Mouse (Mus musculus): ENCODE measurements at regions not wholly inside any gene's neighbourhood (a gene's known extent, or its start where the extent isn't known, plus 50 kb on each side); places are given as distances from the start of the nearest gene placed in this dataset.
A peak's percentile ranks its signal among the peaks of the same experiment; 100 is the strongest.

GRCm38 (mm10) chr11:56716953-56717352 lies 294.2 kb upstream of the Gria1 start:
- DNase-seq, result no peak

DNA sequence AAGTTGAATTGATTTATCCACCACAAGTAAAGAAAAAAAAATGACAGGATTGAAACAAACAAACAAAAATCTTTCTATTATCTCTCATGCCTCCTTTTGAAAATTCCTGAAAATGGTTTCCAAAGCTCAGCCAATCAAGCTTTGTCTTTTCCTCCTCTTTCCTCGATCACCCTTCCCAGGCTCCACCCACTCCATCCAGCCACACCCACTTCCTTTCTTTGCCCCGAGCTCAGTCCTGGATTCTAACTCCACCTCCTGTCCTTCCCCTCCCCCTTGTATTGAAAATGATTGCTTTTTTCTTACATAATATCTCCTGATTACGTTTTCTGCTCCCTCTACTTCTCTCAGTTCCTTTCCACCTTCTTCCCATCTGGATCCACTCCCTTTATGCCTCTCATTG lies 286.0 kb upstream of the Gria1 start:
- no peak for DNase-seq

DNA sequence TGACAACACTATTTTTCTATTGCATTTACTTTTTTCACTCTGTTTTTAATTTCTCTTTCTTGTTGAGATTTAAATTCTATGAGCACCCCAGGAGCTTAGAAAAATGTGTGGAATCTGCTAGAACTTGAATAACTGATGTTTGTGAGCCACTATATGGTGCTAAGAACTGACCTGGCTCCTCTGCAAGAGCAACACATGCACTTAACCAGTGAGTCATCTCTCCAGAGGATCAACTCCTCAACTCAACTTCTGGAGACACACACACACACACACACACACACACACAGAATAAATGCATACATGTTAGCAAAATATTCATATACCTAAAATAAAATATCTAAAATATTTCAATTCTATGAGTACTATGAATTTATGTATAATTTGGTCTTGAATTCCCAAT lies 285.0 kb upstream of the Gria1 start:
- DNase-seq, result no peak

DNA sequence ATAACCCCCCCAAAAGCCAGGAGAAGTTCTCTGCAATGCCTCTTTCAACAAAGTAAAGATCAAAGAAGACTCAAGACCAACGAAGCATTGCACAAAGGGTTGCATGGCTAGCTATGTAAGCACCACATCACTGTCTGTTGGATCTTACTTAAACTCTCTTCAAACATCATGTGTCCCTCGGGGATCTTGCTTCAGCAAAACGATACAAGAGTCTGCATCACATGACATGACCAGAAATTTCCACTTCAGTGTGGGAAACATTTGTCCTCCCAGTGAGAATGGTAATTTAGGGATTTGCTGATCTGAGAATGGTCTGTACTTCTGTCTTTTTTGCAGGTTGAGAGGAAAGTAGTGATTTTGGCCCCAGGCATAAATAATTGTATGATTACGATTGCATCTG lies 283.6 kb upstream of the Gria1 start:
- no peak for DNase-seq

DNA sequence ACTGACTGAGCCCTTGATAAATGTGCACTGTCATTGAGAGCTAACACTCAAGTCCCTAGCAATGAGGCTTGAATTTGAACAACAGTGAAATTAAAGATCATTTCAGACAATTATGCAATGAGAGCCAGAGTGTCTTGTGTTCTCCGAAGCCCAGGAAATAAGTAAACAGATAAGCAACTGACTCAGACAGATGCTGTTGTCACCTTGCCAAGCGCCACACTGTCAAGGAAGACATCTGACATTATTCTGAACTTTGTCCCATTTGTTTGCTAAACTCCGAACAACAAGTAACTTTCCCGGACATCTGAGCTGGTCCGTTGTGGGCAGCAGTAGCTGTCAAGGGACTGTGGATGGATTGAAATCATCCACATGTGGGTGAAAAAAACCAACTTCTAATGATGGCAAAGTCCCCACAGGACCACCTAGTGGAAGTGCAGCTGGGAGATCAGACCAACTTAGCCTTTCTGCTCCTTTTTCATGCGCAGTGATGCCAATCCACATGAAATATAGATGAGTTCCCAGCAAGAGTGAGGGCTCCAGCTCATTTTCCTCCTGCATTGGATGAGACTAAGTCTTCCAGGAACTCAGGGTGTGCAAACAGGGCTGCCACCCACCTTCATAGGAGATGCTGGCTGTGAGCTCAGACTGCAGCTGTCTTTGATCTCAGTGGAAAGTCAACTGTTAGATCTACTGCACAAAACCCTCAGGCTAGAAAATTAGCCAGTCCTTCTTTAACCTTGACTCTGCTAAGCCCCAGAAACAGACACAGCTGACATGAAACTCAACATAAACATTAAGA lies 282.8 kb upstream of the Gria1 start:
- DNase-seq, result no peak

DNA sequence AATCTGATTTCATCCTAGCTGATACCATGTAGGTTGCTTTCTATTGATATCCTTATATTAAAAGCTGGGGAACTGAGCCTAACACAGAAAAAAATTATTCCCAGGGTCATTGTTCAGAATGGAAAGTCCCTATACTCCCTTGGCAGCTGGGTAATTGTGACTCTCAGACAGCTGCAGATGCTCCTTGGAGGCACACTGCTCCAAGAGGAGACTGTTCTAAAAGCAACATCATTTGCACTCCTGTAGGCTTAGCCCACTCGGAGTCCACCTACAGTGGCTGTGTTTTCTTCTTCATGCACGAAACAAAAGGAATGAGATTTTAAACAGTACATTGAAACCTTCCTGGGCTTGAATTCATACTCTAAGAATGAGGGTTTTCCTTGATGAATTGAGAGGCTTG lies 269.3 kb upstream of the Gria1 start:
- no peak for DNase-seq

DNA sequence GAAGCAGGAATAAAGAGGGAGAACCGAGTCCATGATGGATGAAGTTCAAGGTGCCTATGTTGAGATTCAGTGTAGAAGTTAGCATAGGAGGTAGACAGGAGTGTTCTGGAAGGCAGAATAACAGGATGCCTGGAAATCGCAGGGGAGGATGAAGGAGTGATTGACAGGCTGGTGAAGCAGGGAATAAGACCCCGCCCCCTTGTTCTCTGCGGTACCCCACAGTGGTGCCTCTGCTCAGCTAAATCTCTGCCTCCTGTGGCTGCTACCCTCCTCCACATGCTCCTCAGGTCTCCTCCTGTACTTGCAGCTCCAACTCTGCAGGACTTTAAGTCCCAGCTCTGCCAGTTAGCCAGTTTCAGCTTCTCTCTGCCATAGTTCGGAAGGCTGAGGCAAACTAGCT lies 261.2 kb upstream of the Gria1 start:
- DNase-seq, result no peak

DNA sequence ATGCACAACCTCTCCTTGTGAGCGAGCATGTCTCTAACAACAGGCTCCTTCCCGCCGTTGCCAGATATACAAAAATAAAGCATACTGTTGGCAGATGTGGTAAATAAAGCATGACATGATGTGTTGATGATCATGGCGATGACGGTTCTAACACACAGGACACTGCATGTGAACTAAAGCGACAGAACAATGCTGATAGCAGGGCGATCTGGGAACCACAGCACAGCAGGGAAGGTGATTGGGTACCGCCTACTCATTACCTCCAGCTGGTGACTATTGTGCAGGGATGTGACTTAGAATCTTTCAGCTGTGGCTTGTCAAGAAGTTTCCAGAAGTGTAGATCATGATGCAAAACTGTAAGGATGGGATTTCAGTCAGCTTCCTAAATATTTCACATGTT lies 260.5 kb upstream of the Gria1 start:
- DNase-seq, result no peak

DNA sequence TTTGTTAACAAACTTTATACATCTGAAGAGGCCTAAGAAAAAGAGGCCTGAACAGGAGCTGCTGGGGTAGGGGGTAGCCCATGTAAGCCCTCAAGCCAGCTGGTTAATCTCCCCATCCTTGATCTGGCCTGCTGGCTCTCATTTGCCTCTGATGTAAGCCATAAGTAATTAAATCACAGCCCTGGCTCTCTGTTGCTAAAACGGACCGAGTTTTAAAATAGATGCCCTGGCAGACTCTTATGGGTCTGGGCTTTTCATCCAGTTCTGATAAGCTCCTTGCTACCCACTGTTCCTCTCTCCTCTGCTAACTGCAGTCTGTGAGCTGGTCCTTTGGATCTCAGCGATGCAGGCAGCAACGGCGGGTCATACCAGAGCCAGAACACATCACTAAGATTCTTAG lies 259.3 kb upstream of the Gria1 start:
- no peak for DNase-seq

DNA sequence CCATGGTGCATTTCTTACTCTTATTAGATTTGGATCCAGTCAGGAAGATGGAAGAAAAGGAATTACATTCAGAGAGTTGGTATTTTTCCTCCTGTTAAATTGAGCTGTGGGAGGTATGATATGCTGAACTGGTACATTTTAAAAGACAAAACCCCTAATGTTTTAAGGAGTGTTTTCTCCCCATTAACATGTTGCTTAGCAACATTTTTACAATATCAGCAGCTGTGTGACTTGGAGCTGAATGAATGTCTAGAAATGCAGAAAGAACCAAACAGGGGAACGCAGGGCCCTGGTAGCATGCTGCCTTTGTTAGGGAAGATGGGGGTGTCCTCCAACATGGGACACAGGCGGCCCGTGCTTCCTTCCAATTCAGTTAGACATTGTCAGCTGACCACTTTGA lies 257.5 kb upstream of the Gria1 start:
- DNase-seq, result no peak

DNA sequence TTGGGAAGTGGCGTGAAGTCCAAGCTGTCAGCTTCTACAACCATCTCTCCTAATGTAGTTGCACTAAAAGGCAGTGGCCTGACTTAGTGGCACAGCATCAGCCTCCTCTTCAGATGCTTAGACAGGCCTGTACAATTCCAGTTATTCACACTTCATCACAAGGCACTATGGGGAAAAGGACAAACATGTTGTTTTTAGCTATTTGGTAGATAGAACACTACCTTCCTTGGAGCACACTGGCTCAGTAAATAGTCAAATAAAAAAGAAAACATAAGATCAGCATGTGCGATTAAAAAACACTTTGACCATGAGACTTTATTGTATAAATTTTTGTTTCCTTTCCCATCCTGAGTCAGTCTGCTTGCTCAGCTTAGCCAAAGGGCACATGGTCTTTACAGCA lies 250.7 kb upstream of the Gria1 start:
- DNase-seq, result no peak

- no peak for DNase-seq
These were observed 248.6 kb upstream of the Gria1 start for GRCm38 (mm10) chr11:56762467-56763120.

DNA sequence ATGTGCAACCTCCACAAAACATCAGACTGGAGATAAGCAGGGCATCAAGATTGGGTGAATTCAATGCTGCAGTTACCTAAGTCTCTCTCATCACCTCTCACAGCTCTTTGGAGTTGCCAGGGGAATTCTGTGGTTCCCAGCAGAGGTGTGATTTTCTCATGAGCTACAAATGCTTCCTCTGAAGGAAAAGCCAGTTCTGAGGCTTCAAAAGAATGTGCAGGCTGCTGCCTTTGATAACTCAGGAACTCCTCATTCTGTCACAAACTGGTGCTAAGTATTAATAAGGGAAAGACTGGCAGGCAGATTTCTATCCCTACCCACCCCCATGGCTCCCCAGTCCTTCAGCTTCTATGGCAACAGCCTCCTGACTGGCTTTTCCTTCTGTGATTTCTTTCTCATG lies 243.8 kb upstream of the Gria1 start:
- DNase-seq, result no peak

- DNase-seq, result no peak
These were observed 224.8 kb upstream of the Gria1 start for GRCm38 (mm10) chr11:56786351-56786750.

DNA sequence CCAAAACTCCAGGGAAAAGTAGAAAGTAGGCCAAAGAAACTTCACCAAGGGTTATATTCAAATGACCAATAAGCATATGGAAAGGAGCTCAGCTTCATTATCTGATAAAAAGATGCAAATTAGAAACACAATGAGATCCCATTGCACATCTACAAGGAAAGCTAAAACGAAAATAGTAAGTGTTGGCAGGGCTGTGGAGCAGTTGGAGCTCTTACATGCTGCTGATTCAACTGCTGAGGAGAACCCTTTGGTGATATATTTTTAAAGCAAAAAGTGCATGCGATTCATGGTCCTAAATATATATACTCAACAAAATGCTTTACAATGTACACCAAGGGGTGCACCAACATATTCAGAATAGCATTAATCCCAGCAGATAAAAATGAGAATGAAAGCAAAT lies 218.5 kb upstream of the Gria1 start:
- no peak for DNase-seq

- no peak for DNase-seq
These were observed 203.9 kb upstream of the Gria1 start for GRCm38 (mm10) chr11:56807314-56807713.

GRCm38 (mm10) chr11:56810141-56810540 lies 201.0 kb upstream of the Gria1 start:
- DNase-seq, result no peak

- DNase-seq, result no peak
These were observed 199.1 kb upstream of the Gria1 start for GRCm38 (mm10) chr11:56812121-56812520.

DNA sequence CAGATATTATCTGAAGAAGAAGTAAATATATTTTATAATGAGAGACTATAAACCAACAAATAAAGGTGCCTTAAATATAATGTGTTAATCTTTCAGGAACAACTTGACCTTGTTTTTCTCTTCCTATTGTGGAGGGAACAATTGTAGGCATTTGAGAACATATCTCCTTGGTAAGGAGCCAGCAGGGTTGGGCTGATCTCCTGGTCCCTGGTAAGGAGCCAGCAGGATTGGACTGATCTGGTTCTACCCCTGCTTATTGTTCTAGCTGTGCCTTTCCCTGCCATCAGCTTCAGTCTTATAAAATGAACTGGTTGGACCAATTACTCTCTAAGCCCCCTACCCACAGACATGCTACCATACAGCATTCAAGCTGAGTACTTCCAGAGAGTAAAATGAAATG lies 187.7 kb upstream of the Gria1 start:
- no peak for DNase-seq

GRCm38 (mm10) chr11:56827499-56827898 lies 183.7 kb upstream of the Gria1 start:
- no peak for DNase-seq

DNA sequence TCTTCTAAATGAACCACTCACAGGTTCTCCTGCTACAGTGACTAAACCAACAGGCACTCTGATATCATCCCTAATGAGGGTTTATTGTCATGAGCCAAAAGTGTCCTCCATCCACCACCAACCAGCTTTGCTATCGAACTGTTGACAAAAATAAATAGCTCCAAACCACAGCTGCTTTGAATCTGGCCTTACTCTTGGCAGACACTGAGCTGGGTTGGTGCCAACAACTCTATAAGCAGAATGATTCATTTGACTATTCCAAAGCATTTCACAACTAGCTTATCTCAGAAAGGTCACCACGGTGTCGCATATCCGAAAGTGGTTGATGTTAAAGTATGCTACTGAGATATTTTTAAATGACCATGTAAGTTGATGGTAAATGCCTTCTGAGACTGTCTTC lies 148.5 kb upstream of the Gria1 start:
- no peak for DNase-seq

- DNase-seq, result no peak
These were observed 139.5 kb upstream of the Gria1 start for GRCm38 (mm10) chr11:56871640-56872039.

DNA sequence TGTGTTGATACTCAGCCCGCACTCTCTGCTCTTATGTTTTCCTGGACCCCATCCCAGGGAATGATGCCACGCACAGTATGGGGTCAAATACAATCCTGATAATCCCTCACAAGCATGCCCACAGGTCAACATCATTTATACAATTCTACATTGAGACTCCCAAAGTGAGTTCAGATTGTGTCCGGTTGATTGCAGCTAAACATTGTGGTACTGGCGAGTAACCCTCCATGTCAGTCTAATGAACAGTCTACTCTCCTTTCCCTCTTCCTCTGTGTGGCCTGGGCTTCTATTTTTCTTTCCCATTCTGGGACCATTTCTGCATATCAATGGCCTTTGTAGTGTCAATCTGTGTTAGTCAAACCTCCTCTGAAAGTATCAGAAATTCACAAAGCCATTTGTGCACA lies 112.6 kb upstream of the Gria1 start:
- no peak for DNase-seq

DNA sequence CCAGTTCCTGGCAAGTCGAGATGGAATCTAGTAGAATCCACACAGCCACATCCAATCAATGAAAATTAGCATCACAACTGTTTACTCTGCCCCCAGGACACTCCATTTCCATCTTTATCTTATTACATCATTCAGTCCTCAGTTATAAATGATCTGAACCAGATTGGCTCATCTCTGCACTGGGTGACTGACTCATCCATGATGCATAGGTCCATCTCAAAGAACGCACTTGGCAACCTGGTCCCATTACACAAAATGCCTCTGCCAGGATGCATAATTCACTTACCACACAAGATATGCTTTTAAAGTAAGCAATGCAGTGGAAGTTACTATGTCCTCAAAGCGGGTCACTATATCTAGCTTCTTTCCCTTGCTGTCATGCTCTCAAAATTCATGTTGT lies 110.0 kb upstream of the Gria1 start:
- DNase-seq, result no peak

GRCm38 (mm10) chr11:56925368-56925896 lies 85.8 kb upstream of the Gria1 start:
- peak; percentile 1 for DNase-seq

All from cerebellum, adult 8-10 months (tissue).